In genomic region chr10:115184697-115185096, GRCm38 (mm10) we compare ENCODE assay signal across 8 mouse cellular contexts. TPM values are rescaled to one million over a fixed set of nuclear protein-coding genes. Genes with fewer than 3 reads are reported as not detected.
DNase-seq lines count a peak whose midpoint lies in the region; ATAC-seq and TF ChIP-seq lines count a peak whose summit lies in the region.

Tph2 (minus strand) TSS chr10:115185022.

- H3K4me3 ChIP-seq in bone marrow, adult 2 months (replicated peaks; ENCODE audit: control insufficient read depth, low read depth, low read length), result no peak within 1 kb of the TSS
- no peak within 1 kb of the TSS for H3K4me3 ChIP-seq in embryonic fibroblast, embryonic 13.5 days (ENCODE audit: insufficient read depth, low read length)
- H3K4me3 ChIP-seq in lung, embryonic 14.5 days (ENCODE audit: low read depth, low read length), result no peak within 1 kb of the TSS

- ATAC-seq in lung, embryonic 14.5 days (ENCODE audit: insufficient read depth), result peak; percentile 89
- ATAC-seq in neutrophil, adult 5-6 weeks (ENCODE audit: extremely low read depth, insufficient number of reproducible peaks, low FRiP score, poor library complexity, severe bottlenecking), result peak; percentile 94

- 7% methylated on average over 9 of the region's 9 CpGs for WGBS in bone marrow, adult 2 months
- WGBS in lung, embryonic 14.5 days, result 8% methylated on average over 9 of the region's 9 CpGs

- no peaks in the 10 kb centered on the region for H3K4me1 ChIP-seq in bone marrow, adult 2 months (ENCODE audit: control insufficient read depth, insufficient read depth, low read length)
- no peaks in the 10 kb centered on the region for H3K4me1 ChIP-seq in embryonic fibroblast, embryonic 13.5 days (ENCODE audit: control insufficient read depth, insufficient read depth, low read length)
- no peaks in the 10 kb centered on the region for H3K4me1 ChIP-seq in lung, embryonic 14.5 days (ENCODE audit: insufficient read depth)

- H3K27me3 ChIP-seq in lung, embryonic 14.5 days (ENCODE audit: insufficient read depth, low read length), result no peaks in the 10 kb centered on the region

- intact Hi-C loops in heart, postnatal 10 days (cut with DNase I), result no loop called here

- H3K9me3 ChIP-seq in lung, embryonic 14.5 days (ENCODE audit: low read depth, low read length), result no peaks in the 10 kb centered on the region

- H3K4me2 ChIP-seq in lung, embryonic 14.5 days, result no peak within 1 kb of the TSS

- H3K27ac ChIP-seq in bone marrow, adult 2 months (ENCODE audit: control insufficient read depth, insufficient read depth, low read depth, low read length, poor library complexity), result no peak within 1 kb of the TSS
- no peak within 1 kb of the TSS for H3K27ac ChIP-seq in embryonic fibroblast, embryonic 13.5 days (ENCODE audit: insufficient read depth, low read length)
- no peak within 1 kb of the TSS for H3K27ac ChIP-seq in lung, embryonic 14.5 days (ENCODE audit: low read depth)

- DNase-seq in CD4-positive helper T cell, adult 2 months (ENCODE audit: low read depth, low spot score), result peak; percentile 49
- peak; percentile 78 to 85 for DNase-seq in heart, postnatal 10 days
- DNase-seq in kidney, postnatal 36 days, result peak; percentile 47 to 83
- DNase-seq in lung, embryonic 14.5 days, result peak; percentile 91
- DNase-seq in thymus, adult 18-20 months, result peak; percentile 23 to 28

- TF ChIP-seq POLR2A in bone marrow, adult 2 months (IDR thresholded peaks at IDR 0.05; ENCODE audit: borderline replicate concordance, control insufficient read depth, low read depth, low read length), result no peak
- TF ChIP-seq POLR2A in embryonic fibroblast, embryonic 13.5 days (IDR thresholded peaks at IDR 0.05; ENCODE audit: low read depth, low read length), result no peak

- no peak within 1 kb of the TSS for H3K9ac ChIP-seq in lung, embryonic 14.5 days

- TF ChIP-seq CTCF in bone marrow, adult 2 months (IDR thresholded peaks at IDR 0.05; ENCODE audit: control insufficient read depth, insufficient read depth, low read length), result peak; percentile 52
- peak; percentile 21; the same call in 1 of the 2 replicates for TF ChIP-seq CTCF in embryonic fibroblast, embryonic 13.5 days (IDR thresholded peaks at IDR 0.05; ENCODE audit: borderline replicate concordance, insufficient read depth, low read length)
- peak; percentile 79 for TF ChIP-seq CTCF in lung, embryonic 14.5 days (IDR thresholded peaks at IDR 0.05; ENCODE audit: low read depth)

- H3K36me3 ChIP-seq in lung, embryonic 14.5 days (ENCODE audit: insufficient read depth), result no peaks in the 10 kb centered on the region

RNA-seq across cellular contexts. Expression of gene Tph2, which starts in this region (rescaled TPM):
- not detected in 2 replicates for polyA plus RNA-seq in bone marrow, adult 2 months (2011; ENCODE audit: insufficient read depth, insufficient read length, low replicate concordance, missing spikeins)
- polyA plus RNA-seq in embryonic fibroblast, embryonic 13.5 days (2011; ENCODE audit: insufficient read length, low read depth, missing spikeins), result not detected in 2 replicates
- not detected for total RNA-seq in heart, postnatal 10 days (2021)
- 0.09 TPM in 1 of 2 replicates, not detected in the other for polyA plus RNA-seq in lung, embryonic 14.5 days (2014; fragmentation: Nextera tagmentation; extraction: Ambion mirVana)
- total RNA-seq in neutrophil, adult 5-6 weeks (2017), result not detected in 2 replicates

Comparison
In these comparisons a context has a peak if more than half of its experiments do, and no peak if none do; other contexts are left out.
1. Peak in DNase-seq in heart, postnatal 10 days; RNA of the gene not detected or under 1 TPM.
2. Peak in DNase-seq and ATAC-seq in lung, embryonic 14.5 days; RNA of the gene not detected or under 1 TPM.
3. Peak in ATAC-seq in neutrophil, adult 5-6 weeks; RNA of the gene not detected or under 1 TPM.
4. DNase-seq: peak in every context shown above with its lines; median percentile 91 in lung, embryonic 14.5 days; 82 in heart, postnatal 10 days; 65 in kidney, postnatal 36 days; 49 in CD4-positive helper T cell, adult 2 months; 26 in thymus, adult 18-20 months.
5. CTCF ChIP-seq: peak in every context shown above with its lines; median percentile 79 in lung, embryonic 14.5 days; 52 in bone marrow, adult 2 months; 21 in embryonic fibroblast, embryonic 13.5 days.